Mouse (Mus musculus): Measurements from ENCODE around the gene Pde1c. TPM values are rescaled to one million over a fixed set of nuclear protein-coding genes. Genes with fewer than 3 reads are reported as not detected.

Gene Pde1c
- polyA plus RNA-seq, 1 experiment from 2014 or later = 2.9 TPM

DNA sequence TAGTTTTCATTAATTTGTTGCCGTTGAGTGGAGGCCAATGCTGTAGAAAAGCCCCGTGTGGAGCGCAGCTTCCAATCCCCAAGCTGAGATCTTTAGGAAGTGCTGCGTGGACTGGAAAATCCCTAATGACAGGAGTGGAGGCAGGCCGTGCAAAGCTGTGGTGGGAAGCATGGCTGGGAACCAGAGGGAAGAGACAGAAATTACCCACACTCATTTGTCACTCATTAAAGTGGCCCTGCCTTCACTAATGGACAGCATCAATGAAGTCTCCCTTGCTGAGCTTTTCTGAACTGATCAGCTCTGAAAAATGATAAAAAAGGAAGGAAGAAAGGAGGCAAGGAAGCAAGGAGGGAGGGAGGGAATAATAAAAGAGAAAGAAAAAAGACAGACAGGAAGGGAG is 538.9 kb downstream of the Pde1c start:
- no peaks in the 10 kb centered on the region for H3K27me3 ChIP-seq (ENCODE audit: poor library complexity, severe bottlenecking)
- H3K9me3 ChIP-seq = no peaks in the 10 kb centered on the region
- peaks cover 11% of the 10 kb centered on the region for H3K4me1 ChIP-seq
- no peaks in the 10 kb centered on the region for H3K36me3 ChIP-seq (replicated peaks)
- H3K27ac ChIP-seq = no peak overlapping the region
- 50% methylated on average over 5 of the region's 5 CpGs for WGBS
- no peak for DNase-seq (ENCODE audit: extremely low spot score, low spot score)
- H3K4me3 ChIP-seq = no peak overlapping the region

- H3K9me3 ChIP-seq = no peaks in the 10 kb centered on the region
- WGBS = 91% methylated on average over 5 of the region's 5 CpGs
- no peak overlapping the region for H3K4me3 ChIP-seq
- peaks cover 11% of the 10 kb centered on the region for H3K4me1 ChIP-seq
- H3K36me3 ChIP-seq (replicated peaks) = no peaks in the 10 kb centered on the region
- H3K27me3 ChIP-seq (ENCODE audit: poor library complexity, severe bottlenecking) = no peaks in the 10 kb centered on the region
- no peak for DNase-seq (ENCODE audit: extremely low spot score, low spot score)
- no peak overlapping the region for H3K27ac ChIP-seq
Observed at GRCm38 (mm10) chr6:56027966-56028365, 540.9 kb downstream of the Pde1c start.

DNA sequence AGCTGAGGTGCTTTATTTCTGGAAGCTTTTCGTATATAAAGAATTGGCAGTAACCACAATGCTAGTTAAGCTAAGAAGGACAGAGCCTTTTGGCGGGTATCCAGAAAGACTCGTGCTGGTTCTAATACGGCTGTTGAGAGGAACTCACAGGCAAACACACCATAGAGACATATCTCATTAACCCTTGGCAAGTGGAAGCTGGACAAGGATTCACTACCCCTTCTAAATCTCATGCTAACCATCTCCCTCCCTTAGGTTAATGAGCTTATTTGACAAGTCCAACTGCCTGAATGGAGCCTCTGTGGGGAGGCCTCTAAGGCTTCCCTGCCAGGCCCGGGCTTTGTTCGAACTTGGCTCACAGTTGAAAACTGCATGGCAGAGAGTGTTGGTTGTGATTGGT is 541.6 kb downstream of the Pde1c start:
- DNase-seq (ENCODE audit: extremely low spot score, low spot score) = no peak
- Histone ChIP-seq H3K36me3 (replicated peaks) (no peaks in the 10 kb centered on the region), H3K27me3 (ENCODE audit: poor library complexity, severe bottlenecking) (no peaks in the 10 kb centered on the region), H3K4me3 (no peak overlapping the region), H3K4me1 (peaks cover 13% of the 10 kb centered on the region), H3K9me3 (no peaks in the 10 kb centered on the region), H3K27ac (no peak overlapping the region)
- 89% methylated on average over 6 of the region's 6 CpGs for WGBS

- H3K4me3 ChIP-seq = no peak overlapping the region
- H3K4me1 ChIP-seq = peaks cover 11% of the 10 kb centered on the region
- H3K9me3 ChIP-seq = no peaks in the 10 kb centered on the region
- H3K27ac ChIP-seq = no peak overlapping the region
- DNase-seq (ENCODE audit: extremely low spot score, low spot score) = no peak
- H3K27me3 ChIP-seq (ENCODE audit: poor library complexity, severe bottlenecking) = no peaks in the 10 kb centered on the region
- H3K36me3 ChIP-seq (replicated peaks) = no peaks in the 10 kb centered on the region
- 71% methylated on average over 2 of the region's 2 CpGs for WGBS
Observed at GRCm38 (mm10) chr6:56025533-56025932, 543.4 kb downstream of the Pde1c start.

Small RNAs within 50 kb of the gene (microRNA-seq; reads per million reads assigned to microRNA genes)
- gene Gm44413 = not detected

Other genes starting within 250 kb of the Pde1c start
- 224 and 231 TPM in 2 replicates for gene Lsm5, start 135.6 kb upstream of the Pde1c start, polyA plus RNA-seq (2016; fragmentation: Nextera tagmentation; extraction: Ambion mirVana)
- gene Avl9, start 145.8 kb upstream of the Pde1c start, polyA plus RNA-seq (2016; fragmentation: Nextera tagmentation; extraction: Ambion mirVana) = 15.3 and 16.8 TPM in 2 replicates
- gene Kbtbd2, start 228.7 kb upstream of the Pde1c start, polyA plus RNA-seq (2016; fragmentation: Nextera tagmentation; extraction: Ambion mirVana) = 34.6 and 37.3 TPM in 2 replicates